8 mouse cellular contexts compared by ENCODE assay signal in genomic region chr4:126977467-126977866, GRCm38 (mm10). TPM values are rescaled to one million over a fixed set of nuclear protein-coding genes. Genes with fewer than 3 reads are reported as not detected.
DNase-seq lines count a peak whose midpoint lies in the region; ATAC-seq and TF ChIP-seq lines count a peak whose summit lies in the region.
"Had no signal": no experiment of that assay in that cellular context is flagged by ENCODE, and none has a peak within 500 bp of the region (broad histone marks: within the 10 kb centered on the region; RNA-seq: fewer than 3 reads in every experiment).

No protein-coding gene starts in this region.

- ATAC-seq in intestine, postnatal 0 days, result no peak
- no peak for ATAC-seq in intestine, embryonic 16.5 days
- ATAC-seq in midbrain, embryonic 16.5 days, result no peak

- H3K4me1 ChIP-seq in intestine, postnatal 0 days (replicated peaks; ENCODE audit: control insufficient read depth, insufficient read depth, low read length), result no peaks in the 10 kb centered on the region
- no peaks in the 10 kb centered on the region for H3K4me1 ChIP-seq in intestine, embryonic 16.5 days (ENCODE audit: control insufficient read depth, insufficient read depth, low read length)
- H3K4me1 ChIP-seq in midbrain, embryonic 16.5 days (ENCODE audit: control insufficient read depth, insufficient read depth, low read length), result no peaks in the 10 kb centered on the region
- H3K4me1 ChIP-seq: embryonic facial prominence, embryonic 12.5 days had no signal

- no peaks in the 10 kb centered on the region for H3K36me3 ChIP-seq in intestine, postnatal 0 days (ENCODE audit: control insufficient read depth, insufficient read depth)
- H3K36me3 ChIP-seq in intestine, embryonic 16.5 days (ENCODE audit: control insufficient read depth, insufficient read depth, low read length), result no peaks in the 10 kb centered on the region
- H3K36me3 ChIP-seq in midbrain, embryonic 16.5 days (ENCODE audit: control insufficient read depth, insufficient read depth, low read length), result no peaks in the 10 kb centered on the region
- H3K36me3 ChIP-seq: embryonic facial prominence, embryonic 12.5 days had no signal

- peak; percentile 30 for DNase-seq in CD4-positive helper T cell, adult 2 months (ENCODE audit: low read depth, low spot score)
- peak; percentile 89 for DNase-seq in R1 (ENCODE audit: low read depth, low spot score)
- DNase-seq in heart, postnatal 10 days, result peak; percentile 32 to 59
- DNase-seq in naive thymus-derived CD4-positive, alpha-beta T cell, adult 2 months (ENCODE audit: low read depth), result peak; percentile 60

- no peaks in the 10 kb centered on the region for H3K9me3 ChIP-seq in intestine, postnatal 0 days (ENCODE audit: control insufficient read depth)
- H3K9me3 ChIP-seq in intestine, embryonic 16.5 days (ENCODE audit: control insufficient read depth, low read length), result no peaks in the 10 kb centered on the region
- H3K9me3 ChIP-seq in midbrain, embryonic 16.5 days (replicated peaks; ENCODE audit: control insufficient read depth, low read length, poor library complexity, severe bottlenecking), result no peaks in the 10 kb centered on the region
- H3K9me3 ChIP-seq: embryonic facial prominence, embryonic 12.5 days had no signal

- no peak overlapping the region for H3K27ac ChIP-seq in intestine, postnatal 0 days (ENCODE audit: low read depth, low read length)
- no peak overlapping the region for H3K27ac ChIP-seq in intestine, embryonic 16.5 days (ENCODE audit: low read length)
- H3K27ac ChIP-seq in midbrain, embryonic 16.5 days (ENCODE audit: low read length), result no peak overlapping the region
- H3K27ac ChIP-seq: embryonic facial prominence, embryonic 12.5 days had no signal

- intact Hi-C loops in heart, postnatal 10 days (cut with DNase I), result loop anchor here (5.0 kb wide), 1 partner anchor 50 kb away; no protein-coding TSS in a partner anchor

- H3K4me3 ChIP-seq in intestine, postnatal 0 days (ENCODE audit: low read depth, low read length), result no peak overlapping the region
- H3K4me3 ChIP-seq in intestine, embryonic 16.5 days (ENCODE audit: low read length), result no peak overlapping the region
- no peak overlapping the region for H3K4me3 ChIP-seq in midbrain, embryonic 16.5 days (ENCODE audit: low read depth, low read length)
- H3K4me3 ChIP-seq: embryonic facial prominence, embryonic 12.5 days had no signal

- H3K9ac ChIP-seq in intestine, postnatal 0 days (ENCODE audit: low read depth, low read length), result no peak overlapping the region
- H3K9ac ChIP-seq in intestine, embryonic 16.5 days (ENCODE audit: low read depth, low read length), result no peak overlapping the region
- H3K9ac ChIP-seq in midbrain, embryonic 16.5 days (ENCODE audit: low read depth, low read length), result no peak overlapping the region
- H3K9ac ChIP-seq: embryonic facial prominence, embryonic 12.5 days had no signal

- no peaks in the 10 kb centered on the region for H3K27me3 ChIP-seq in intestine, postnatal 0 days (replicated peaks; ENCODE audit: control insufficient read depth, insufficient read depth, low read length)
- no peaks in the 10 kb centered on the region for H3K27me3 ChIP-seq in intestine, embryonic 16.5 days (replicated peaks; ENCODE audit: control insufficient read depth, insufficient read depth, low read length)
- no peaks in the 10 kb centered on the region for H3K27me3 ChIP-seq in midbrain, embryonic 16.5 days (ENCODE audit: control insufficient read depth, insufficient read depth, low read depth, low read length)
- H3K27me3 ChIP-seq: embryonic facial prominence, embryonic 12.5 days had no signal

- TF ChIP-seq CTCF in intestine, postnatal 0 days (IDR thresholded peaks at IDR 0.05; ENCODE audit: low read depth), result peak; percentile 68

- no peak overlapping the region for H3K4me2 ChIP-seq in intestine, postnatal 0 days (replicated peaks; ENCODE audit: low read depth)
- H3K4me2 ChIP-seq in intestine, embryonic 16.5 days (ENCODE audit: low read depth, low read length), result no peak overlapping the region
- H3K4me2 ChIP-seq in midbrain, embryonic 16.5 days (ENCODE audit: low read length), result no peak overlapping the region
- H3K4me2 ChIP-seq: embryonic facial prominence, embryonic 12.5 days had no signal

RNA-seq across cellular contexts. Expression of gene Zmym4, which starts 9.5 kb away (rescaled TPM):
- 6.0 and 7.1 TPM in 2 replicates for polyA plus RNA-seq in intestine, postnatal 0 days (2015; fragmentation: Nextera tagmentation; extraction: Ambion mirVana)
- polyA plus RNA-seq in intestine, embryonic 16.5 days (2015; fragmentation: Nextera tagmentation; extraction: Ambion mirVana), result 10.1 and 10.7 TPM in 2 replicates
- 10 to 100 TPM; 30.4 to 35.0 TPM for total RNA-seq in heart, postnatal 10 days (2021)
- polyA plus RNA-seq in midbrain, embryonic 16.5 days (2015; fragmentation: Nextera tagmentation; extraction: Ambion mirVana), result 27.8 and 28.5 TPM in 2 replicates

RNA-seq across cellular contexts. Expression of gene Sfpq, which starts 43.7 kb away (rescaled TPM):
- 56.3 and 59.0 TPM in 2 replicates for polyA plus RNA-seq in intestine, postnatal 0 days (2015; fragmentation: Nextera tagmentation; extraction: Ambion mirVana)
- polyA plus RNA-seq in intestine, embryonic 16.5 days (2015; fragmentation: Nextera tagmentation; extraction: Ambion mirVana), result 39.7 and 42.1 TPM in 2 replicates
- total RNA-seq in heart, postnatal 10 days (2021), result 100 to 1,000 TPM; 162 to 166 TPM
- polyA plus RNA-seq in midbrain, embryonic 16.5 days (2015; fragmentation: Nextera tagmentation; extraction: Ambion mirVana), result 56.4 and 63.4 TPM in 2 replicates

Comparison
In these comparisons a context has a peak if more than half of its experiments do, and no peak if none do; other contexts are left out.
1. DNase-seq: peak in every context shown above with its lines; median percentile 89 in R1; 60 in naive thymus-derived CD4-positive, alpha-beta T cell, adult 2 months; 46 in heart, postnatal 10 days; 30 in CD4-positive helper T cell, adult 2 months.